Mouse (Mus musculus) heart, postnatal 0 days (tissue): Measurements from ENCODE around the gene Triml2.

Experiments
- CTCF ChIP-seq: IDR thresholded peaks from 2 replicates; pipeline ENCODE4 v1.5.1; 2016; ENCODE audit warnings: antibody characterized with exemption, control low read depth, low read depth
- EP300 ChIP-seq: IDR thresholded peaks from 2 replicates; pipeline ENCODE4 v1.6.1; 2016; ENCODE audit warnings: antibody characterized with exemption, low read depth

- no peak for TF ChIP-seq CTCF
- no peak for TF ChIP-seq EP300
Observed at GRCm38 (mm10) chr8:43163255-43163654, 17.1 kb upstream of the Triml2 start.
